Mouse (Mus musculus): ENCODE results near the gene Lrrc8c.

Gene Lrrc8c

DNA sequence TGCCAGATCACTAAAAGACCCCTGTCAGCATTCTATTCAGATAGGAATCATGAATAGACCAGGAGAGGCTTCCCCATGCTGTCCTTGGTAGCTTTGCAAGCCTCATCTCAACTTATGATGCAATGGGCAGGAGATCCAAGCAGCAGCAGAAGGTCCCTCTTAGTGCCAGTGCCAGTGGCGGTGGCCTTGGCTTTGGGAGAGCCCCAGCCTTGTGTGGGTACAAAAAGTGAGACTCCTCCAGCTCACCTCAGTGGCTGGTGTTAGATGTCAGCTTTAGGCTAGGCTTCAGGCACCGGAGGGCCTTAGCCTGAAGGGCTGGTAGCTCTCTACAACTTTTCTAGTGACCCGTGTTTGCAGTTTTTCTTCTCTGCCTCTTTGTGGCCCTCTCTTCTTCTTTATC, 18.1 kb upstream of the Lrrc8c start:
- DNase-seq (ENCODE audit: low read depth): no peak

GRCm38 (mm10) chr5:105508813-105509212, 10.4 kb upstream of the Lrrc8c start:
- no peak for DNase-seq (ENCODE audit: low read depth)

DNA sequence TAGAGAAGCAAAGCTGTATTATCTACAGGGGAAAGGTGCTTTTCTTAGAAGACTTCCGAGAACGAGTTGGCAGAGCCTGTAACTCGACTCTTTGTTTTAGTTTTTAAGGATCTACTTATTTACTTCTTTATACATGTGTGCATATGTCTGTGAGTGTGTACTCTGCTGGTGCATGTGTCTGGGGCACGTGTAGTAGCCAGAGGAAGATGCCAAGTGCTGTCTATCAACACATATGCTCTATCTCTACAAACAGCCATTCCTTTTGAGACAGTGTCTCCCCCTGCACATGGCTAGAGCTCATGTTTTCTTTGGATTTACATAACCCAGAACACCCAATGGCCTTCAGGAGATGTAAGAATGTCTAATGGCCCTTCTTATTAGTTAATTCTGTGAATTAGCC, 6.9 kb upstream of the Lrrc8c start:
- DNase-seq (ENCODE audit: low read depth): no peak

GRCm38 (mm10) chr5:105515532-105515931, 3.7 kb upstream of the Lrrc8c start:
- no peak for DNase-seq (ENCODE audit: low read depth)

- DNase-seq (ENCODE audit: low read depth): no peak
These were observed 2.9 kb upstream of the Lrrc8c start for GRCm38 (mm10) chr5:105516290-105516689.

GRCm38 (mm10) chr5:105517992-105518625, 1.1 kb upstream of the Lrrc8c start:
- DNase-seq (ENCODE audit: low read depth): no peak

DNA sequence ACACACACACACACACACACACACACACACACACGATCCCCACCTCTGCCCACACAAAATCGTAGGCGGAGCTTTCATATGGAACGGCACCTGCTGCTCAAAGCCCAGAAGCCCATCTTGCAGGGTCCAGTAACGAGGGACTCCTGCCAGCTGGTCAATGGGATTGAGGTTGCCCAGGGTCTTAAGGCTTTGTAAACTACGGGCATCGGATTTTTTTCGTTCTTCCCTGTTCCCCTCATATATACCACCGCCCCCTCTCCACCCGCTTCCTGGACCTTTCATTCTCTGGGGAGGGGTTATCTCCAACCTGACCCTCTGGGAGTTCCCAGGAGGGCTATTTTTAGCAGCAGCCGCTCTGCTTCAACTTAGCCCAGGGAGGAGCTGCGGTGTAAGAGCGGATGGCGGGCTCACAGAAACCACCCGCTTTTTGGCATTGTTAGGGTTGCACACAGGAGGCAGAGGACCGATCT, 527 bp upstream of the Lrrc8c start:
- peak; percentile 88 for DNase-seq (ENCODE audit: low read depth)

DNA sequence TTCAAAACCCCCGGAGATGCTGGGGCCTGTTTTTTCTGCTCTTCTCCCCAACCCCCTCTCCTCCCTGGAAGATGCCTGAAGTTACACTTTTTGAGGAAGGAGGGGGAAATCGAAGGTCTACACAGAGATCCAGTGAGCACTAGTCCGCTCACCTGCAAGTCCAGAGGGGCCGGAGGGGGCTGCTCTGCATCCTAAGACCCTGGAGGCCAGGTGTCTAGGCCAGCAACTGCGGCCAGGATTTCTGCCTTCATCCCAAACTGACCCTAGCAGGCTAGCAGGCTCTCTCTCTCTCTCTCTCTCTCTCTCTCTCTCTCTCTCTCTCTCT, 750 bp downstream of the Lrrc8c start:
- DNase-seq (ENCODE audit: low read depth): no peak

DNA sequence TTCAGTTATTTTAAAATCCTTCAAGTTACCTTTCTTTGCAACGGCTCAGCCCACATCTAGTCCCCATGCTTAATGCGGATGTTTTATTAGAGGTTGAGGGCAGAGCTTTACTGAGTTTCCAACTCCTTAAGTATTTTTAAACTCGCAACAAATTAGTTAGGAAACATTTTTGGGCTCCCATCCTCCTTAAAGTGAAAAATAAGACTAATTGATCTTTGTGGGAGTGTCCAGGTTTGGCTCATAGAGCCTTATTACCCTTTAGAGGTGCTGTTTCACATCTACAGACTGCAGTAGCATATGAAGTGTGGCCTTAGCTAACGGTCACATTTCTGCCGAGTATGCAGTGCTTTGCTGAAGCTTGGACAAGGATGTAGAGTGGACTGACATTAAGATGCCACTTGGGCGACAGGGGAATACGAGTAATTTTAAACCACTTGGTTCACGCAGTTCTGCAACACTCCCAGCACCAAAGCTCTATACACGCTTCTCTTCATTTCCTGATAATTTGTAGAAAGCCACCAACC, 1.3 kb downstream of the Lrrc8c start:
- peak; percentile 33 for DNase-seq (ENCODE audit: low read depth)

DNA sequence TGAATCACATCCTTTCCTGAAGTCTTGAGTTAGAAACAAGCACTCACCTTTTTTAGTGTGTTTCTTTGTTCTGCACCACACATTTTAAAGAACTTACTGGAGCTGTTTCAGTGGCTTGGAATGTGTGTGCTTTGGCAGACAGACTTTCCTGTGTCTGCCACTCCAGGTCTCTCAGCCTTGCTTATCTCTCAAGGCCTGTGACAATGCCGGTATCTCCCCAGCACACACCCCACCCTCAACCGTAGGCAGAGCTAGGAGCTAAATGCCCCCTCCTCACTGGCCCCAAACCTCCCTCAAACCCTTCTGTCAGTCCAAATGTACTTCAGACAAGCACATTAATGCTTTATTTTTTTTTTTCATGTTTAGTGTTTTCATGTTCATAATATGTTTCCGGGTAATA, 4.3 kb downstream of the Lrrc8c start:
- DNase-seq (ENCODE audit: low read depth): no peak

- DNase-seq (ENCODE audit: low read depth): no peak
These were observed 5.8 kb downstream of the Lrrc8c start for GRCm38 (mm10) chr5:105525004-105525403.

- no peak for DNase-seq (ENCODE audit: low read depth)
These were observed 7.0 kb downstream of the Lrrc8c start for GRCm38 (mm10) chr5:105526107-105526645.

DNA sequence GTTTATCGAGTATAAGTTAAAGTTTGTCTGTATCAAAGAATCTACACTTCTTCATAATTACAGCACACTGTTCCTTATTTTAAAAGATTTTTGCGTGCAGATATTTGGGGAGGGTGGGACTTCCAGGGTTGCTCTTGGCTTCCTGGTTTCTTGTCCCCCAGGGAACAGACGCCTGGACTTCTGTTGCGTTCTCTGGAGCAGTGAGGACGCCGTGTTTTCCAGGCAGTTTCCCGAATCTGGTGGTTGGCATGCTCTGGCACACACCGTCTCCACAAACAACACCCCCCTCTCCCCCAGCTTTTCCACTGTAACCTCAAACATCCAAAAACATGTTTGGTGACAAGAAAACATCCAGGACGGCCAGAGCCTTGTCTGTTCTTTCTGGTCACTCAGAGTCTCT, 7.6 kb downstream of the Lrrc8c start:
- no peak for DNase-seq (ENCODE audit: low read depth)

- DNase-seq (ENCODE audit: low read depth): no peak
These were observed 8.5 kb downstream of the Lrrc8c start for GRCm38 (mm10) chr5:105527477-105528331.

DNA sequence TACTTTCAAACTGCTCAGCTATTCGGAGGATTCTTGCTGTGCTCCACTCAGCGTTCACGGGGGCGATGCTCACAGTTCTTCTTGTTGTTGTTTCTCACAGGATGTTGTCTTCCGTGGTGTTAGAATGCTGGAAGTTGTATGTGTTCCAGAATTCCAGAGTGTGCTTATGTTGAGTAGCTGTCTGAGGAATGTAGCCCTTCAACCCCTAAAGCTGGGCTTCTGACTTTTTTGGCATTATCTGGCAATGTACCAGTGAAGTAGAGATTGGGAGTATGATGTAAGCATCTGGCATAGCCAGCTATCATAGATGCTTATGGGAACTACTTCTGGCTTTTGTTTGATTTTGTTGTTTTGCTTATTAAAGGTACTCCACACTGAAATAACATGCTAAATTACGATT, 11.4 kb downstream of the Lrrc8c start:
- no peak for DNase-seq (ENCODE audit: low read depth)

DNA sequence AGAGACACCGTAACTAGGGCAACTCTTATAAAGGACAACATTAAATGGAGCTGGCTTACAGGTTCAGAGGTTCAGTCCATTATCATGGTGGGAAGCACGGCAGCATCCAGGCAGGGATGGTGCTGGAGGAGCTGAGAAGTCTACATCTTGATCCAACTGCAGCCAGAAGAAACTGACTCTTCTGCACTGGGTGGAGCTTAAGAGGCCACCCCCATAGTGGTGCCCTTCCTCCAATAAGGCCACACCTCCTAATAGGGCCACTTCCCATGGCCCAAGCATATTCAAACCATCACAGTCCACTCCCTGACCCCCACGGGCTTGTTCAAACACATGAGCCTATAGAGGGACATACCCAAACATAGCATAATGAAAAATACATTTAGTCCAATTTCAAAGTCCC, 16.0 kb downstream of the Lrrc8c start:
- DNase-seq (ENCODE audit: low read depth): no peak

GRCm38 (mm10) chr5:105536172-105536571, 17.0 kb downstream of the Lrrc8c start:
- no peak for DNase-seq (ENCODE audit: low read depth)

DNA sequence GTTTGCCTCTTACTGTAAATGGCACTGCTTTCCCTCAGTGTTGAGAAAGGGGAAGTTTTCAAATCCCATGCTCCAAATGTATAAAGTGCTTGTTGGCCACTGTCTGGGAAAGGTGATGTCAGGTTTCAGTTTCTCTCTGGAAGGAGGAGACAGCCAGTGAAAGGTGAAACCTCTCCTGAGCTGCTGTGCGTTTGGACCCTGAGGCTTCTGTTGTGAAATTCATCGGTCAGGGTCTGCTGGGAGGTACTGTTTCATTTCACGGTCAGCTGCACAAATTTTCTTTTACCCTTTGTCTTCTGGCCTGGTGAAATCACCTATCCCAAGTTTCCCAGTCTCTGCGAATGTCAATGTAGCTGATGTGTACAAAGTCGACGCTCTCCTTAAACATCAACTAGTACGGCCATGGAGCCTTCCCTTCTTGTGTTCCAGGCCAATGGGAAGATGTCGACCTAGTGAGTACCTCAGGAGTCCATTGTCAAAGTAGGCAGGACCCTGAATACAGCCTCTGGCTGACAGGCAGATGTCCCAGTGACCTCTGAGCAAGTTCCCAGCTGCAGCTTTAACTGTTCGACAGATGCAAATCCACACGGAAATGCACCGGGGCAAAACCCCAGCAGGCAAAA, 18.0 kb downstream of the Lrrc8c start:
- DNase-seq (ENCODE audit: low read depth): no peak

- DNase-seq (ENCODE audit: low read depth): peak; percentile 32
These were observed 21.9 kb downstream of the Lrrc8c start for GRCm38 (mm10) chr5:105541051-105541450.

DNA sequence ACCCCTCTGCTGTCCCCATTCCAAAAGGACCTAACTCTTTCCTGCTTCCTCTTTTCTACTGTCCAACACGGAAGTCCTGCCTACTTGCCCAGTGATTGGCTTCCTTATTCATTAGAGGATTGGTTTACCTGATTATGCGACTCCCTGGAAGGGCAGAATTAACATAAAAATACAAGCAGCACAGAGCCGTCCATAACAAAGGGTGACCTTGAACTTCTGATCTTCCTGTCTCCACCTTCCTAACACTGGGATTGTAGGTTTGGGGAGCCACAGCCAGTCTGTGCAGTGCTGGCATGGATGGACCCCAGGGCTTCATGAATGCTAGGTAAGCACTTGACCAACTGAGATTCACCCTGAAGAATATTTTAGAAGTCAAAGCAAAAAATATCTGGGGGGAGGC, 25.9 kb downstream of the Lrrc8c start:
- DNase-seq (ENCODE audit: low read depth): no peak

GRCm38 (mm10) chr5:105547115-105547514, 27.9 kb downstream of the Lrrc8c start:
- DNase-seq (ENCODE audit: low read depth): no peak

GRCm38 (mm10) chr5:105551808-105552207, 32.6 kb downstream of the Lrrc8c start:
- no peak for DNase-seq (ENCODE audit: low read depth)

DNA sequence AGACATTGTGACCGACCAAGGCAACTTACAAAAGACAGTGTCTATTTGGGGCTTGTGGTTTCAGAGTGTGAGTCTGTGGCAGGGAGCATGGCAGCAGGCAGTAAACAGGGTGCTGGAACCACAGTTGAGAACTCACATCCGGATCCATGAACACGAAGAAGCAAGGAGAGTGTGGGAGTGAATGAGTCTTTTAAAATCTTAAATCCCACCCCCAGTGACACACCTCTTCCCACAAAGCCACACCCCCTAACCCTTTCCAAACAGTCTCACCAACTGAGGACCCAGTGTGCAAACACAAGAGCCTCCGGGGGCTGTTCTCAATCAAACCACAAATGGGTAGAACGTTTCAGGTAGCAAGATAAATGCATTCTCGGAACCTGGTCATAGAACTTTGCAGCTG, 37.1 kb downstream of the Lrrc8c start:
- DNase-seq (ENCODE audit: low read depth): no peak

All from naive thymus-derived CD4-positive, alpha-beta T cell, adult 2 months (primary cell).